Mouse (Mus musculus): Measurements from ENCODE around the gene Ick. TPM values are rescaled to one million over a fixed set of nuclear protein-coding genes. Genes with fewer than 3 reads are reported as not detected.

Ick gene
- polyA plus RNA-seq, 1 experiment from 2014 or later = 23.4 TPM

- 83% methylated on average over 6 of the region's 6 CpGs for WGBS
- Histone ChIP-seq H3K9me3 (ENCODE audit: control insufficient read depth, low read length) (no peaks in the 10 kb centered on the region), H3K27me3 (replicated peaks; ENCODE audit: control insufficient read depth, insufficient read depth, low read length) (no peaks in the 10 kb centered on the region), H3K9ac (ENCODE audit: low read depth, low read length) (no peak overlapping the region), H3K36me3 (ENCODE audit: control insufficient read depth, insufficient read depth, low read length) (peaks cover 7% of the 10 kb centered on the region; the same call in 1 of the 2 replicates), H3K27ac (replicated peaks; ENCODE audit: low read depth, low read length) (no peak overlapping the region), H3K4me1 (ENCODE audit: control insufficient read depth, insufficient read depth, low read length) (no peaks in the 10 kb centered on the region), H3K4me2 (ENCODE audit: low read depth, low read length) (no peak overlapping the region), H3K4me3 (ENCODE audit: low read depth, low read length) (no peak overlapping the region)
- ATAC-seq (ENCODE audit: low read depth) (no peak), DNase-seq (ENCODE audit: low spot score) (no peak)
Observed at GRCm38 (mm10) chr9:78121985-78122384, 13.0 kb downstream of the Ick start.

GRCm38 (mm10) chr9:78122939-78123712 lies 14.1 kb downstream of the Ick start:
- Histone ChIP-seq H3K4me2 (ENCODE audit: low read depth, low read length) (no peak overlapping the region), H3K9ac (ENCODE audit: low read depth, low read length) (no peak overlapping the region), H3K36me3 (ENCODE audit: control insufficient read depth, insufficient read depth, low read length) (peaks cover 7% of the 10 kb centered on the region; the same call in 1 of the 2 replicates), H3K9me3 (ENCODE audit: control insufficient read depth, low read length) (no peaks in the 10 kb centered on the region), H3K4me1 (ENCODE audit: control insufficient read depth, insufficient read depth, low read length) (no peaks in the 10 kb centered on the region), H3K27me3 (replicated peaks; ENCODE audit: control insufficient read depth, insufficient read depth, low read length) (no peaks in the 10 kb centered on the region), H3K4me3 (ENCODE audit: low read depth, low read length) (no peak overlapping the region), H3K27ac (replicated peaks; ENCODE audit: low read depth, low read length) (no peak overlapping the region)
- no peak for ATAC-seq (ENCODE audit: low read depth)
- no peak for DNase-seq (ENCODE audit: low spot score)
- WGBS = 92% methylated on average over 7 of the region's 7 CpGs

GRCm38 (mm10) chr9:78124297-78124696 lies 15.3 kb downstream of the Ick start:
- Histone ChIP-seq H3K9ac (ENCODE audit: low read depth, low read length) (no peak overlapping the region), H3K4me3 (ENCODE audit: low read depth, low read length) (no peak overlapping the region)

DNA sequence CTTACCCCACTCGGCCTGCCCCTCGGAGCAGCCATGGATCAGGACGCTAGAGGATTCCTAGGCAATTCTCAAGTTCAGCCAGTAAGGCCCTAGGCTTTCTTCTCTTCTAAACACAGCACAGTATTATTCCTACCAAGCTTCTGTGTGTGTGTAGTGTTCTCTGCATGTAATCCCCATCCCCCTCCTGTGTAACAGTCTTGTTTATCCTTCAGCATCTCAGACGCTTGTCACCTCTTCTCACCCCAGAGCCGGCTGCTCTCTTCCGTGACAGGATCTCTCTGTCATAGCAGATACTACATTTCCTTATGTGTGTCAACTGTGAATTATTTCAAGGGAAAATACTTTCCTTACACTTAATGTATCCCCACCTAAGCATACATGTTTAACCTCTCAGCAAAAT lies 17.0 kb downstream of the Ick start:
- DNase-seq (ENCODE audit: low spot score) = no peak
- Histone ChIP-seq H3K9me3 (ENCODE audit: control insufficient read depth, low read length) (no peaks in the 10 kb centered on the region), H3K4me3 (ENCODE audit: low read depth, low read length) (no peak overlapping the region), H3K27ac (replicated peaks; ENCODE audit: low read depth, low read length) (no peak overlapping the region), H3K27me3 (replicated peaks; ENCODE audit: control insufficient read depth, insufficient read depth, low read length) (no peaks in the 10 kb centered on the region), H3K36me3 (ENCODE audit: control insufficient read depth, insufficient read depth, low read length) (0 out of 2 replicates have a peak, but pooled peaks cover under 1% of the 10 kb centered on the region), H3K4me1 (ENCODE audit: control insufficient read depth, insufficient read depth, low read length) (no peaks in the 10 kb centered on the region), H3K9ac (ENCODE audit: low read depth, low read length) (no peak overlapping the region), H3K4me2 (ENCODE audit: low read depth, low read length) (no peak overlapping the region)
- WGBS = 62% methylated on average over 6 of the region's 6 CpGs
- ATAC-seq (ENCODE audit: low read depth) = peak; percentile 17; the same call in 1 of the 2 replicates

More at GRCm38 (mm10) chr9:78124297-78124696, 15.3 kb downstream of the Ick start:
- H3K27ac ChIP-seq (replicated peaks; ENCODE audit: low read depth, low read length) = no peak overlapping the region
- H3K27me3 ChIP-seq (replicated peaks; ENCODE audit: control insufficient read depth, insufficient read depth, low read length) = no peaks in the 10 kb centered on the region
- 89% methylated on average over 6 of the region's 6 CpGs for WGBS
- no peak for ATAC-seq (ENCODE audit: low read depth)
- H3K4me2 ChIP-seq (ENCODE audit: low read depth, low read length) = no peak overlapping the region
- no peaks in the 10 kb centered on the region for H3K4me1 ChIP-seq (ENCODE audit: control insufficient read depth, insufficient read depth, low read length)
- H3K9me3 ChIP-seq (ENCODE audit: control insufficient read depth, low read length) = no peaks in the 10 kb centered on the region
- H3K36me3 ChIP-seq (ENCODE audit: control insufficient read depth, insufficient read depth, low read length) = no peaks in the 10 kb centered on the region
- DNase-seq (ENCODE audit: low spot score) = no peak

GRCm38 (mm10) chr9:78126643-78127042 lies 17.7 kb downstream of the Ick start:
- DNase-seq (ENCODE audit: low spot score) = no peak
- 67% methylated on average over 10 of the region's 10 CpGs for WGBS
- no peak overlapping the region for H3K27ac ChIP-seq (replicated peaks; ENCODE audit: low read depth, low read length)
- no peak overlapping the region for H3K9ac ChIP-seq (ENCODE audit: low read depth, low read length)
- ATAC-seq (ENCODE audit: low read depth) = no peak
- H3K4me1 ChIP-seq (ENCODE audit: control insufficient read depth, insufficient read depth, low read length) = no peaks in the 10 kb centered on the region
- no peaks in the 10 kb centered on the region for H3K27me3 ChIP-seq (replicated peaks; ENCODE audit: control insufficient read depth, insufficient read depth, low read length)
- no peak overlapping the region for H3K4me3 ChIP-seq (ENCODE audit: low read depth, low read length)
- H3K4me2 ChIP-seq (ENCODE audit: low read depth, low read length) = no peak overlapping the region
- no peaks in the 10 kb centered on the region for H3K9me3 ChIP-seq (ENCODE audit: control insufficient read depth, low read length)
- peaks cover 7% of the 10 kb centered on the region for H3K36me3 ChIP-seq (ENCODE audit: control insufficient read depth, insufficient read depth, low read length)

- WGBS = 79% methylated on average over 7 of the region's 7 CpGs
- DNase-seq (ENCODE audit: low spot score) (no peak), ATAC-seq (ENCODE audit: low read depth) (no peak)
- no peaks in the 10 kb centered on the region for H3K9me3 ChIP-seq (ENCODE audit: control insufficient read depth, low read length)
- no peak overlapping the region for H3K9ac ChIP-seq (ENCODE audit: low read depth, low read length)
- no peaks in the 10 kb centered on the region for H3K27me3 ChIP-seq (replicated peaks; ENCODE audit: control insufficient read depth, insufficient read depth, low read length)
- no peak overlapping the region for H3K27ac ChIP-seq (replicated peaks; ENCODE audit: low read depth, low read length)
- H3K4me3 ChIP-seq (ENCODE audit: low read depth, low read length) = no peak overlapping the region
- H3K4me2 ChIP-seq (ENCODE audit: low read depth, low read length) = no peak overlapping the region
- H3K4me1 ChIP-seq (ENCODE audit: control insufficient read depth, insufficient read depth, low read length) = no peaks in the 10 kb centered on the region
- H3K36me3 ChIP-seq (ENCODE audit: control insufficient read depth, insufficient read depth, low read length) = peaks cover 77% of the 10 kb centered on the region
Observed at GRCm38 (mm10) chr9:78135658-78136057, 26.7 kb downstream of the Ick start.

DNA sequence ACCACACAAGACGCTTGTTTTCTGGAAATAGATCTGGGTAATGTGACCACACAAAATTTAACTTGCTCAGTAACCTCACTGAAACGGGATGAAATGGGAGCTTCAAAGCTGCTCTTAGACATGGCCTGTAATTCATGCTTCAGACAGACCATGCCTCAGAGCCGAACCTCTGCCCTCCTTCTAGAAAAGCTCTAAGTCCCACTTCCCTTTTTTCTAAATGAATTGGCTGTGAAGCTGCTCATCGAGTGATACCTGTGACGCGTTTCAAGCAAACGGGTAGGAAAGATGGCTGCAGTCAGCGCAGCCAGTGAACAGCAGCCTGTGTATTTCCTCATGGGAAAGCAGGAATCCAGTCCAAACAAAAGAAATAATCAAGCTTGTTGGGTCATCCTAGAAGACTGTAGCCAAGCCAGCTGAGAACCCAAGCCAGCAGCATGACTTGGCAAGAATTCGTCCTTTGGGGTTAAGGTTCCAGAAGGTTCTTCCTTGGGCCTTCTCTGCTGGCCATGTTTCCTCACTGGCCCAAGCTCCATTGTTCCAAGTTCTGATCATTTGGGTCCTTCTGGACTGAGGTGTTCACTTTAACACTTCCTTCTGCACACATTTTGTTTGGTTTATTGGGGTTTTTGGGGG lies 29.2 kb downstream of the Ick start:
- H3K4me2 ChIP-seq (ENCODE audit: low read depth, low read length) = no peak overlapping the region
- H3K36me3 ChIP-seq (ENCODE audit: control insufficient read depth, insufficient read depth, low read length) = peaks cover 78% of the 10 kb centered on the region
- no peak overlapping the region for H3K4me3 ChIP-seq (ENCODE audit: low read depth, low read length)
- no peak overlapping the region for H3K9ac ChIP-seq (ENCODE audit: low read depth, low read length)
- DNase-seq (ENCODE audit: low spot score) (peak; percentile 26), ATAC-seq (ENCODE audit: low read depth) (no peak)
- H3K27ac ChIP-seq (replicated peaks; ENCODE audit: low read depth, low read length) = no peak overlapping the region
- no peaks in the 10 kb centered on the region for H3K4me1 ChIP-seq (ENCODE audit: control insufficient read depth, insufficient read depth, low read length)
- H3K9me3 ChIP-seq (ENCODE audit: control insufficient read depth, low read length) = 0 out of 2 replicates have a peak, but pooled peaks cover 5% of the 10 kb centered on the region
- 85% methylated on average over 9 of the region's 9 CpGs for WGBS
- no peaks in the 10 kb centered on the region for H3K27me3 ChIP-seq (replicated peaks; ENCODE audit: control insufficient read depth, insufficient read depth, low read length)

GRCm38 (mm10) chr9:78139463-78139862 lies 30.5 kb downstream of the Ick start:
- DNase-seq (ENCODE audit: low spot score) (no peak), ATAC-seq (ENCODE audit: low read depth) (no peak)
- Histone ChIP-seq H3K9ac (ENCODE audit: low read depth, low read length) (no peak overlapping the region), H3K27ac (replicated peaks; ENCODE audit: low read depth, low read length) (no peak overlapping the region), H3K4me1 (ENCODE audit: control insufficient read depth, insufficient read depth, low read length) (no peaks in the 10 kb centered on the region), H3K27me3 (replicated peaks; ENCODE audit: control insufficient read depth, insufficient read depth, low read length) (no peaks in the 10 kb centered on the region), H3K4me3 (ENCODE audit: low read depth, low read length) (no peak overlapping the region), H3K9me3 (ENCODE audit: control insufficient read depth, low read length) (0 out of 2 replicates have a peak, but pooled peaks cover 5% of the 10 kb centered on the region), H3K4me2 (ENCODE audit: low read depth, low read length) (no peak overlapping the region), H3K36me3 (ENCODE audit: control insufficient read depth, insufficient read depth, low read length) (peaks cover 75% of the 10 kb centered on the region)
- WGBS = 85% methylated on average over 4 of the region's 4 CpGs
